Mouse (Mus musculus) limb, embryonic 10.5 days (tissue): Measurements from ENCODE around the gene Slc41a3. TPM values are rescaled to one million over a fixed set of nuclear protein-coding genes. Genes with fewer than 3 reads are reported as not detected.
"Not testable (repeated sequence)": the region's sequence is repeated elsewhere in the genome, so short reads cannot be mapped to it uniquely, and the experiment has no call there.

ENCODE experiments used
- DNase-seq: peaks from one replicate; pipeline ENCODE4 v3.0.0-alpha.2; 2017; ENCODE audit warnings: low spot score
- H3K27ac ChIP-seq: fragments of 300-500 bp; sonication (generic); 2 replicates; pipeline ENCODE4 v1.5.1; 2016; ENCODE audit warnings: mild to moderate bottlenecking
- H3K27me3 ChIP-seq: fragments of 300-500 bp; sonication (generic); 2 replicates; pipeline ENCODE4 v1.6.1; 2016; ENCODE audit warnings: low read depth, mild to moderate bottlenecking; ENCODE audit not compliant: poor library complexity, severe bottlenecking
- H3K36me3 ChIP-seq: fragments of 300-500 bp; sonication (generic); 2 replicates; pipeline ENCODE4 v1.6.1; 2016; ENCODE audit warnings: mild to moderate bottlenecking, moderate library complexity
- H3K4me1 ChIP-seq: fragments of 300-500 bp; sonication (generic); 2 replicates; pipeline ENCODE4 v1.6.1; 2016
- H3K4me3 ChIP-seq: fragments of 300-500 bp; sonication (generic); 2 replicates; pipeline ENCODE4 v1.5.1; 2016; ENCODE audit warnings: mild to moderate bottlenecking, moderate library complexity
- H3K9me3 ChIP-seq: fragments of 300-500 bp; sonication (generic); replicated peaks from 2 replicates; pipeline ENCODE4 v1.6.1; 2016; ENCODE audit warnings: mild to moderate bottlenecking
- WGBS: fragments of 180-500 bp; shearing (Covaris S2); methylation state at CpG from one replicate; pipeline ENCODE4 v1.1.7; 2016; 5-methylcytosine and 5-hydroxymethylcytosine counted together
- polyA plus RNA-seq: library from polyadenylated mRNA; unstranded; fragments of >200 nt; fragmentation: Nextera tagmentation; extraction: Ambion mirVana; gene quantifications from 2 replicates; pipeline ENCODE4 v1.2.1, GENCODE M21; 2016

The Slc41a3 gene
- polyA plus RNA-seq, 1 experiment from 2014 or later = 2.4 TPM

DNA sequence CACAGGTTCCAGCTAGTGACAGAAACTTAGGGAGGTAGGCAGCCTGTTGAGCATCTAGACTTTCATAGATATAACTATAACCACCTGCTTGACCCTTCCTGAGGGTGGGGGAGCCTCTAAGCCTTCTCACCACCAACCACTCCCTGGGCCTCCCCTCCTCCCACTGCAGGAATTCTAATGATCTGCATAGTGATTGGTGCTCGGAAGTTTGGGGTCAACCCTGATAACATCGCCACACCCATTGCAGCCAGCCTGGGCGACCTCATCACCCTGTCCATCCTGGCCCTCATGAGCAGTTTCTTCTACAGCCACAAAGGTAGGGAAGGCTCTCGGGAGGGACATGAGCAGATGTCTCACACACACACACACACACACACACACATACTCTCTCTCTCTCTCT is 30.6 kb downstream of the Slc41a3 start:
- H3K27me3 ChIP-seq = no peaks in the 10 kb centered on the region
- H3K4me3 ChIP-seq = no peak overlapping the region
- DNase-seq = no peak
- no peaks in the 10 kb centered on the region for H3K36me3 ChIP-seq
- no peak overlapping the region for H3K27ac ChIP-seq
- H3K9me3 ChIP-seq = no peaks in the 10 kb centered on the region
- 24% methylated on average over 4 of the region's 4 CpGs for WGBS
- H3K4me1 ChIP-seq = peaks cover 5% of the 10 kb centered on the region; the same call in 1 of the 2 replicates

DNA sequence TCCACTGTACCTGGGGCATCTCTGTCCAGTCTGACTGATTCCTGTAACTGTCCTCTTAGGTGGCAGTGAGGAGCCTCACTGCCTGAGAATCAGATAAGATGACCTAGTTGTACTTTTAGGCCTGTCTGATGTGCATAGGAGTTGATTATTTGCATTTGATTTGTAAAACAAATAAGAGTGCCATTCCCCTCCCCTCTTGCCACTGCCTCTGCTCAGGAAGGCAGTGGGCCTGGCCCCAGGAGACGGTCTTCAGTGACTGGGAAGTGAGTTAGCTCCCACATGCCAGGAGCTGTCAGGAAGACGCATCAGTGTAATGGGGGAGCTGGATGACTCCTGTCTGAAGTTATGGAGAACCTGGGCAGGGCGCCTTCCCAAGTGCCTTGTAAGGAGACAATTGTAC is 31.1 kb downstream of the Slc41a3 start:
- no peak for DNase-seq
- H3K27ac ChIP-seq = no peak overlapping the region
- H3K4me1 ChIP-seq = peaks cover 5% of the 10 kb centered on the region; the same call in 1 of the 2 replicates
- H3K36me3 ChIP-seq = no peaks in the 10 kb centered on the region
- no peak overlapping the region for H3K4me3 ChIP-seq
- H3K9me3 ChIP-seq = no peaks in the 10 kb centered on the region
- H3K27me3 ChIP-seq = no peaks in the 10 kb centered on the region
- 66% methylated on average over 3 of the region's 3 CpGs for WGBS

- Histone ChIP-seq H3K4me3 (no peak overlapping the region), H3K27me3 (no peaks in the 10 kb centered on the region), H3K9me3 (no peaks in the 10 kb centered on the region), H3K4me1 (peaks cover 10% of the 10 kb centered on the region; the same call in 1 of the 2 replicates), H3K27ac (no peak overlapping the region), H3K36me3 (no peaks in the 10 kb centered on the region)
- DNase-seq = no peak
- 83% methylated on average over 3 of the region's 3 CpGs for WGBS
Measured at GRCm38 (mm10) chr6:90643057-90643456, 38.5 kb downstream of the Slc41a3 start.

DNA sequence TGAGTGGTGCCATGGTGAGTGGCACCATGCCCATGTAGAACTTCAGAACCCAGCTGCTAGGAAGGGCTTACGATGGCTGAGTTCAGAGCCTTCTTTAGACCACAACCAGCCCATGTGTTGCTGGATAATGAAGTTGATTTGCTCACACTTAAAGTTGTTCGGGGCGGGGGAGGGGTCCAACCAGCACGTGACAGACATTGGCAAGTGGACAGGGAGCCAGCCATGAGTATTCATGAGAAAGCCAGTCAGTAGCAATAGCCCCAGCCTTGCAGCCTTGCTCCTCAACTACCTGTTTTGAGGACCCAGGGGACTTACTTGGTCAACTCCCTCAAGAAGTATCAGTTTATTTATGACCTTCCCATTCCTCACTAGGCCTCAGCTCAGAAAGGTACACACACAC is 40.4 kb downstream of the Slc41a3 start:
- peaks cover 10% of the 10 kb centered on the region; the same call in 1 of the 2 replicates for H3K4me1 ChIP-seq
- 84% methylated on average over 4 of the region's 4 CpGs for WGBS
- no peak overlapping the region for H3K4me3 ChIP-seq
- DNase-seq = no peak
- H3K27me3 ChIP-seq = no peaks in the 10 kb centered on the region
- H3K9me3 ChIP-seq = no peaks in the 10 kb centered on the region
- H3K36me3 ChIP-seq = no peaks in the 10 kb centered on the region
- H3K27ac ChIP-seq = no peak overlapping the region

DNA sequence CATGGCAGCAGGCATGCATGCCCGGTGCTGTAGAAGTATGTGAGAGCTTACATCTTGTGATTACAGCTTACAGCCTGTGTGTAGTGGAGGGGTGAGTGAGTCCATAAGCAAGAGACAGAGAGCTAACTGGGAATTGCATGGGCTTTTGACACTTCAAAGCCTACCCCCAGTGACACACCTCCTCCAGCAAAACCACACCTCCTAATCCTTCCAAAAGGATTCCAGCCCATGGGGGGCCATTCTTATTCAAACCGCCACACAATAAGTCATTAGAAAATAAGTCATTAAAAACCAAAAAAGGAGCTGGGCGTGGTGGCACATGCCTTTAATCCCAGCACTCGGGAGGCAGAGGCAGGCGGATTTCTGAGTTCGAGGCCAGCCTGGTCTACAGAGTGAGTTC is 43.9 kb downstream of the Slc41a3 start:
- WGBS = 94% methylated on average over 6 of the region's 6 CpGs
- DNase-seq = no peak
- no peaks in the 10 kb centered on the region for H3K27me3 ChIP-seq

DNA sequence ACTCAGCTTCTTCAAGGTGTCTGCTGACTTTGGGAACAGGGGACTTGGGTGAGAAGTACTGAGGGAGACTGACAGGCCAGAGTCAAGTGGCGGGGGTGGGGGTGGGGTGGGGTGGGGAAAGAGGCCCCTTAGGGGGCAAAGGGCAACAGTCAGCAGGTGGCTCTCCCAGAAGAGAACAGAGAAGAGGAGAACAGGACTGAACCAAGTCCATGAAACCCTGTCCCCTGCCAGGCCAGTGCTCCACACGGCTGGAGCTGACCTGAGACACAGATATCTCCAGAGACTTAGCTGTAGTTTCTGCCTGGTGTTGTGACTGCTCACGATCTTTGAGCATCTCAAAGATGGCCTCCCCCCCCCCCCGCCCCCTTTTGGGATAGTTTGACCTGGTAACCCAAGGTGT is 44.8 kb downstream of the Slc41a3 start:
- peaks cover 10% of the 10 kb centered on the region; the same call in 1 of the 2 replicates for H3K4me1 ChIP-seq
- no peaks in the 10 kb centered on the region for H3K27me3 ChIP-seq
- WGBS = 63% methylated on average over 4 of the region's 4 CpGs
- no peaks in the 10 kb centered on the region for H3K9me3 ChIP-seq
- no peaks in the 10 kb centered on the region for H3K36me3 ChIP-seq
- no peak for DNase-seq
- no peak overlapping the region for H3K4me3 ChIP-seq
- no peak overlapping the region for H3K27ac ChIP-seq

More for the DNA sequence above, 43.9 kb downstream of the Slc41a3 start:
- Histone ChIP-seq H3K27ac (no peak overlapping the region), H3K36me3 (no peaks in the 10 kb centered on the region), H3K4me1 (peaks cover 10% of the 10 kb centered on the region; the same call in 1 of the 2 replicates), H3K4me3 (no peak overlapping the region), H3K9me3 (no peaks in the 10 kb centered on the region)

GRCm38 (mm10) chr6:90650634-90651033 is 46.1 kb downstream of the Slc41a3 start:
- H3K27ac ChIP-seq = no peak overlapping the region
- WGBS = 79% methylated on average over 1 of the region's 1 CpGs
- DNase-seq = no peak
- no peaks in the 10 kb centered on the region for H3K9me3 ChIP-seq
- no peak overlapping the region for H3K4me3 ChIP-seq
- H3K27me3 ChIP-seq = no peaks in the 10 kb centered on the region
- no peaks in the 10 kb centered on the region for H3K4me1 ChIP-seq
- no peaks in the 10 kb centered on the region for H3K36me3 ChIP-seq

DNA sequence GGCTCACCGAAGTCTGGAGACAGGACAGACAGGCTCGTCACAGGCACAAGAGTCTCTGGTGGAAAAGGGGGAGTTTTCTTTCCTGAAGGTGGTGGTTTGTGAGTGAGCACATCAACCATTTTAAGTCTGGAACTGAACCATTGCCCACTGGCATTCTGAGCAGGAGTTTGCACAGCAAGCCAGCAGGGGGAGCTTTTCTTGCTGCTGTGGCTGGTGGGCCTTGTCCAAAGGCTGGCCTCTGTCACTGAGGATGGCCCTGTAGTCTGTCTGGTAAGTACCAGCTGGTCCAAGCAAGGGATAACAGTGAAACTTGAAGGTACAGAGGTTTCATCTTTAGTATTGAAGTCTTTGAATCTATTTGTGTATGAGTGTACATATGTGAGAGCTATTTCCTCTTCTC is 49.2 kb downstream of the Slc41a3 start:
- Histone ChIP-seq H3K36me3 (no peaks in the 10 kb centered on the region), H3K4me3 (no peak overlapping the region), H3K4me1 (no peaks in the 10 kb centered on the region), H3K27ac (no peak overlapping the region), H3K9me3 (no peaks in the 10 kb centered on the region), H3K27me3 (no peaks in the 10 kb centered on the region)
- WGBS = 46% methylated on average over 2 of the region's 2 CpGs
- DNase-seq = peak; percentile 56

DNA sequence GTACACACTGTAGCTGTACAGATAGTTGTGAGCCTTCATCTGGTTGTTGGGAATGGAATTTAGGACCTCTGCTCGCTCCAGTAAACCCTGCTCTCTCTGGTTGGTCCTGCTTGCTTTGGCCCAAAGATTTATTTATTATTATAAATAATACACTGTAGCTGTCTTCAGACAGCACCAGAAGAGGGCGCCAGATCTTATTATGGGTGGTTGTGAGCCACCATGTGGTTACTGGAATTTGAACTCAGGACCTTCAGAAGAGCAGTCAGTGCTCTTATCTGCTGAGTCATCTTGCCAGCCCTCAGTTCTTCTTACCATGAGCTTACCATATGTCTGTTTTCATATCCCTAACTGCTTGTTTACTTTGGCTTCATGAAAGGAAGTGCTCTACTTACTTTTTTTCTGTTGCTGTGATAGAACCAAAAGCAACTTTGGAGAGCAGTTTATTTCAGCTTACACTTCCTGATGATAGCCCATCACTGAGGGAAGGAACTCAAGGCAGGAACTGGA is 51.9 kb downstream of the Slc41a3 start:
- not testable (repeated sequence) for H3K9me3 ChIP-seq, DNase-seq, H3K27ac ChIP-seq, H3K4me1 ChIP-seq, H3K36me3 ChIP-seq, H3K4me3 ChIP-seq, H3K27me3 ChIP-seq
- WGBS = 76% methylated on average over 2 of the region's 2 CpGs

GRCm38 (mm10) chr6:90659913-90660312 is 55.4 kb downstream of the Slc41a3 start:
- DNase-seq = no peak
- 76% methylated on average over 2 of the region's 2 CpGs for WGBS
- H3K36me3 ChIP-seq = peaks cover 18% of the 10 kb centered on the region
- 0 out of 2 replicates have a peak, but pooled peaks cover 3% of the 10 kb centered on the region for H3K4me1 ChIP-seq
- H3K27me3 ChIP-seq = no peaks in the 10 kb centered on the region
- no peaks in the 10 kb centered on the region for H3K9me3 ChIP-seq
- no peak overlapping the region for H3K27ac ChIP-seq
- H3K4me3 ChIP-seq = no peak overlapping the region

DNA sequence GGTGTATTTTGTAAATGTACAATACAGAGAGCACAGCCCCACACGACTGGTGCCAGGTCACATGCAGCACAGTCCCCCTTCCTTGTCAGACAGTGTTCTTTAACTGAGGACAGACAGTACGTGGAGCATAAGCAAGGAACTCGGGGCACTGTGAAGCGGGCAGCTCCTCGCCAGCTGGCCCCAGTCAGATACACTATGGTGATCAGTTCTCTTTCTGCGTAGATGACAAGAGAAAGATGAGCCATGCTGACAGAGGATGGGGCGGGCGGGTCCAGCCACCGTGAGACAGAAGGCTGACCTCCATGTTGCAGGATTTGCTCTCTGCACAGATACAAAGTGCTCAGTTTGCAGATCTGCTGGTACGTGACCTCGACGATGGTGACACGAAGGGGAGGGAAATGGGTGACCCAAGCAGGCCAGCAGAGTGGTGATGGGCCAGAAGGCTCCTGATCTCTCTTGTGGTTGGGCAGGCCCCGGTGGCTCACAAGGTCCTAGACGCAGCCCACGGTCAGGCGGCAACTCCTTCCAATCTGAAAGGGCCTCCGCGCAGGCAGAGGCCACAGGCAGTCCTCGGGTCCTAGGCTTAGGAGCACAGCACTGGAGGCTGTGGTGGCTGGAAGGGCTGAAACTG is 56.0 kb downstream of the Slc41a3 start:
- H3K27me3 ChIP-seq = no peaks in the 10 kb centered on the region
- no peak overlapping the region for H3K4me3 ChIP-seq
- no peak for DNase-seq
- H3K4me1 ChIP-seq = 0 out of 2 replicates have a peak, but pooled peaks cover 3% of the 10 kb centered on the region
- H3K27ac ChIP-seq = no peak overlapping the region
- no peaks in the 10 kb centered on the region for H3K9me3 ChIP-seq
- peaks cover 24% of the 10 kb centered on the region for H3K36me3 ChIP-seq
- 92% methylated on average over 20 of the region's 20 CpGs for WGBS

GRCm38 (mm10) chr6:90661029-90661399 is 56.5 kb downstream of the Slc41a3 start:
- Histone ChIP-seq H3K4me1 (0 out of 2 replicates have a peak, but pooled peaks cover 3% of the 10 kb centered on the region), H3K4me3 (no peak overlapping the region), H3K27ac (no peak overlapping the region), H3K9me3 (no peaks in the 10 kb centered on the region), H3K36me3 (peaks cover 29% of the 10 kb centered on the region), H3K27me3 (no peaks in the 10 kb centered on the region)
- DNase-seq = no peak
- WGBS = 93% methylated on average over 11 of the region's 11 CpGs

- peak overlapping the region; percentile 42; the same call in 1 of the 2 replicates for H3K27ac ChIP-seq
- H3K4me3 ChIP-seq = no peak overlapping the region
- H3K36me3 ChIP-seq = peaks cover 41% of the 10 kb centered on the region
- 0 out of 2 replicates have a peak, but pooled peaks cover 3% of the 10 kb centered on the region for H3K4me1 ChIP-seq
- H3K9me3 ChIP-seq = no peaks in the 10 kb centered on the region
- DNase-seq = no peak
- 97% methylated on average over 5 of the region's 5 CpGs for whole genome bisulfite sequencing
- H3K27me3 ChIP-seq = no peaks in the 10 kb centered on the region
Measured at GRCm38 (mm10) chr6:90662148-90662547, 57.6 kb downstream of the Slc41a3 start.
